Mouse (Mus musculus): ENCODE measurements around the gene Kl.

DNA sequence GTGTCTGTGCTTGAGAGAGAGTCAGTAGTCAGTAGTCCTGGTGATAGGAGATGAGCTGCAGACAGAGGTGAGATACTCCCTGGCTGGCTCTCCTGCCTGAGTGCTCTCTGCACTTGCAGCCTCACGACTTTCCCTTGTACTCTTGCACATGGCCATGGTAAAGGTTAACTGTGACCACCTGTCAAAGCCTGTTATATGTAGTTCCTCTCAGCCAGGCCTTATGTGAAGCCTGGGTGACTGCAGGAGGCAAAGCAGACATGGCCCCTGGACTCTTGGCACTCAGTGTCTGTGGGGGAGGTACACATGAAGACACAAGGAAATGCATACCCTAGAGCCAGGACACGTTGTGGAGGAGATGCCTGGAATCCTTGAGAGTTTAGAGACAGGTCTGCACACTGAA lies 40.3 kb upstream of the Kl start:
- no peak for TF ChIP-seq POLR2A (IDR thresholded peaks at IDR 0.05; ENCODE audit: low read depth, low read length)
- TF ChIP-seq CTCF (conservative IDR thresholded peaks at IDR 0.05; ENCODE audit: insufficient read depth, insufficient read length, low read depth, low read length), result no peak

Data from kidney, adult 2 months (tissue).